Mouse (Mus musculus): ENCODE results near the gene Uxs1.

GRCm38 (mm10) chr1:43864758-43865157, 37.2 kb upstream of the Uxs1 start:
- TF ChIP-seq CTCF (IDR thresholded peaks at IDR 0.05; ENCODE audit: low read depth) (no peak), EP300 (IDR thresholded peaks at IDR 0.05; ENCODE audit: low read depth) (no peak)

Measured in liver, embryonic 14.5 days (tissue).